Mouse (Mus musculus): Measurements from ENCODE around the gene Ergic2. TPM values are rescaled to one million over a fixed set of nuclear protein-coding genes. Genes with fewer than 3 reads are reported as not detected.
"Not testable (repeated sequence)": the region's sequence is repeated elsewhere in the genome, so short reads cannot be mapped to it uniquely, and the experiment has no call there.

Ergic2 gene
- total RNA-seq, 2 experiments from 2014 or later, result 82.0 to 88.2 TPM

GRCm38 (mm10) chr6:148218235-148219076 lies 6.3 kb upstream of the Ergic2 start:
- intact Hi-C loops (cut with DNase I), result loop anchor here (10.0 kb wide), 1 partner anchor 696 kb away; no protein-coding TSS in a partner anchor

GRCm38 (mm10) chr6:148216752-148217151 lies 4.6 kb upstream of the Ergic2 start:
- no peak for DNase-seq (ENCODE audit: extremely low spot score in 1 of 2, low spot score in 2 of 2)
- intact Hi-C loops (cut with DNase I), result loop anchor here (10.0 kb wide), 1 partner anchor 698 kb away; no protein-coding TSS in a partner anchor

More at GRCm38 (mm10) chr6:148218235-148219076, 6.3 kb upstream of the Ergic2 start:
- DNase-seq (ENCODE audit: extremely low spot score in 1 of 2, low spot score in 2 of 2), result no peak

- intact Hi-C loops (cut with DNase I), result loop anchor here (10.0 kb wide), 1 partner anchor 700 kb away; no protein-coding TSS in a partner anchor
- DNase-seq (ENCODE audit: extremely low spot score in 1 of 2, low spot score in 2 of 2), result peak; percentile 38 to 40
These were observed 2.6 kb upstream of the Ergic2 start for GRCm38 (mm10) chr6:148214765-148215164.

- intact Hi-C loops (cut with DNase I), result loop anchor here (10.0 kb wide), 1 partner anchor 703 kb away; no protein-coding TSS in a partner anchor
- no peak for DNase-seq (ENCODE audit: extremely low spot score in 1 of 2, low spot score in 2 of 2)
These were observed 740 bp downstream of the Ergic2 start for GRCm38 (mm10) chr6:148211391-148211876.

- no peak for DNase-seq (ENCODE audit: extremely low spot score in 1 of 2, low spot score in 2 of 2)
- intact Hi-C loops (cut with DNase I), result no loop called here
These were observed 4.7 kb downstream of the Ergic2 start for GRCm38 (mm10) chr6:148207522-148207921.

GRCm38 (mm10) chr6:148205134-148205533 lies 7.0 kb downstream of the Ergic2 start:
- intact Hi-C loops (cut with DNase I), result no loop called here
- no peak for DNase-seq (ENCODE audit: extremely low spot score in 1 of 2, low spot score in 2 of 2)

- no peak for DNase-seq (ENCODE audit: extremely low spot score in 1 of 2, low spot score in 2 of 2)
- intact Hi-C loops (cut with DNase I), result no loop called here
These were observed 12.4 kb downstream of the Ergic2 start for GRCm38 (mm10) chr6:148199729-148200128.

GRCm38 (mm10) chr6:148199177-148199576 lies 13.0 kb downstream of the Ergic2 start:
- intact Hi-C loops (cut with DNase I), result no loop called here
- no peak for DNase-seq (ENCODE audit: extremely low spot score in 1 of 2, low spot score in 2 of 2)

- intact Hi-C loops (cut with DNase I), result no loop called here
- DNase-seq (ENCODE audit: extremely low spot score in 1 of 2, low spot score in 2 of 2), result no peak
These were observed 18.0 kb downstream of the Ergic2 start for GRCm38 (mm10) chr6:148193972-148194701.

GRCm38 (mm10) chr6:148185694-148186093 lies 26.5 kb downstream of the Ergic2 start:
- intact Hi-C loops (cut with DNase I), result no loop called here

GRCm38 (mm10) chr6:148172904-148173303 lies 39.3 kb downstream of the Ergic2 start:
- no peak for DNase-seq (ENCODE audit: extremely low spot score in 1 of 2, low spot score in 2 of 2)
- intact Hi-C loops (cut with DNase I), result no loop called here

More at GRCm38 (mm10) chr6:148185694-148186093, 26.5 kb downstream of the Ergic2 start:
- DNase-seq (ENCODE audit: extremely low spot score in 1 of 2, low spot score in 2 of 2), result no peak

- intact Hi-C loops (cut with DNase I), result not testable (repeated sequence)
These were observed 59.9 kb downstream of the Ergic2 start for GRCm38 (mm10) chr6:148152305-148152704.

GRCm38 (mm10) chr6:148142421-148142820 lies 69.8 kb downstream of the Ergic2 start:
- intact Hi-C loops (cut with DNase I), result no loop called here
- DNase-seq (ENCODE audit: extremely low spot score in 1 of 2, low spot score in 2 of 2), result no peak

More at GRCm38 (mm10) chr6:148152305-148152704, 59.9 kb downstream of the Ergic2 start:
- not testable (repeated sequence) for DNase-seq (ENCODE audit: extremely low spot score in 1 of 2, low spot score in 2 of 2)

- no peak for DNase-seq (ENCODE audit: extremely low spot score in 1 of 2, low spot score in 2 of 2)
- intact Hi-C loops (cut with DNase I), result no loop called here
These were observed 70.3 kb downstream of the Ergic2 start for GRCm38 (mm10) chr6:148141874-148142273.

- no peak for DNase-seq (ENCODE audit: extremely low spot score in 1 of 2, low spot score in 2 of 2)
- intact Hi-C loops (cut with DNase I), result loop anchor here (5.0 kb wide), 1 partner anchor 137 kb away; no protein-coding TSS in a partner anchor
These were observed 72.7 kb downstream of the Ergic2 start for GRCm38 (mm10) chr6:148139288-148139995.

GRCm38 (mm10) chr6:148135769-148136382 lies 76.3 kb downstream of the Ergic2 start:
- intact Hi-C loops (cut with DNase I), result loop anchor here (5.0 kb wide), 1 partner anchor 134 kb away; no protein-coding TSS in a partner anchor
- peak; percentile 76 to 89 for DNase-seq (ENCODE audit: extremely low spot score in 1 of 2, low spot score in 2 of 2)

GRCm38 (mm10) chr6:148133536-148133935 lies 78.6 kb downstream of the Ergic2 start:
- no peak for DNase-seq (ENCODE audit: extremely low spot score in 1 of 2, low spot score in 2 of 2)
- intact Hi-C loops (cut with DNase I), result no loop called here

GRCm38 (mm10) chr6:148132314-148132713 lies 79.9 kb downstream of the Ergic2 start:
- no peak for DNase-seq (ENCODE audit: extremely low spot score in 1 of 2, low spot score in 2 of 2)
- intact Hi-C loops (cut with DNase I), result no loop called here
